Mouse (Mus musculus): ENCODE measurements around the gene Med21. TPM values are rescaled to one million over a fixed set of nuclear protein-coding genes. Genes with fewer than 3 reads are reported as not detected.

Gene Med21
- polyA plus RNA-seq, 1 experiment from 2014 or later = 99.0 TPM

- H3K27me3 ChIP-seq = no peaks in the 10 kb centered on the region
- ATAC-seq (no peak), DNase-seq (ENCODE audit: low read depth, low spot score) (no peak)
- CTCF ChIA-PET = interaction anchor here (1.4 to 4.9 kb wide), 2 partner anchors 67 to 99 kb away, joined by 3 to 46 read pairs; no protein-coding TSS in a partner anchor
- TF ChIP-seq CTCF (IDR thresholded peaks at IDR 0.05) = no peak
- POLR2A ChIA-PET = no interaction called here
- in situ Hi-C loops (cut with MboI; ENCODE audit: low pct_unique_long_range_greater_than_20kb) = no loop called here
Measured at GRCm38 (mm10) chr6:146664116-146664515, 21.8 kb downstream of the Med21 start.

- POLR2A ChIA-PET = no interaction called here
- no peak for TF ChIP-seq CTCF (IDR thresholded peaks at IDR 0.05)
- DNase-seq (ENCODE audit: low read depth, low spot score) (no peak), ATAC-seq (no peak)
- no peaks in the 10 kb centered on the region for H3K27me3 ChIP-seq
- in situ Hi-C loops (cut with MboI; ENCODE audit: low pct_unique_long_range_greater_than_20kb) = no loop called here
- CTCF ChIA-PET = interaction anchor here (1.3 kb wide), 1 partner anchor 97 kb away, joined by 3 read pairs; no protein-coding TSS in a partner anchor
Measured at GRCm38 (mm10) chr6:146664917-146665316, 22.6 kb downstream of the Med21 start.

- no peak for ATAC-seq
- no peak for DNase-seq (ENCODE audit: low read depth, low spot score)
- H3K27me3 ChIP-seq = no peaks in the 10 kb centered on the region
- no peak for TF ChIP-seq CTCF (IDR thresholded peaks at IDR 0.05)
- POLR2A ChIA-PET = no interaction called here
- CTCF ChIA-PET = interaction anchor here (1.3 kb wide), 1 partner anchor 96 kb away, joined by 3 read pairs; no protein-coding TSS in a partner anchor
- in situ Hi-C loops (cut with MboI; ENCODE audit: low pct_unique_long_range_greater_than_20kb) = no loop called here
Measured at GRCm38 (mm10) chr6:146665408-146665807, 23.1 kb downstream of the Med21 start.

GRCm38 (mm10) chr6:146666811-146667210 lies 24.5 kb downstream of the Med21 start:
- in situ Hi-C loops (cut with MboI; ENCODE audit: low pct_unique_long_range_greater_than_20kb) = no loop called here
- DNase-seq (ENCODE audit: low read depth, low spot score) = no peak
- no peak for TF ChIP-seq CTCF (IDR thresholded peaks at IDR 0.05)
- CTCF ChIA-PET = interaction anchor here (1.3 kb wide), 1 partner anchor 64 kb away, joined by 3 read pairs; no protein-coding TSS in a partner anchor
- POLR2A ChIA-PET = no interaction called here
- H3K27me3 ChIP-seq = no peaks in the 10 kb centered on the region
- ATAC-seq = no peak

GRCm38 (mm10) chr6:146668606-146669005 lies 26.3 kb downstream of the Med21 start:
- ChIA-PET CTCF (interaction anchor here (1.6 kb wide), 1 partner anchor 74 kb away, joined by 4 read pairs; no protein-coding TSS in a partner anchor), POLR2A (no interaction called here)
- in situ Hi-C loops (cut with MboI; ENCODE audit: low pct_unique_long_range_greater_than_20kb) = no loop called here
- no peak for DNase-seq (ENCODE audit: low read depth, low spot score)
- no peaks in the 10 kb centered on the region for H3K27me3 ChIP-seq
- TF ChIP-seq CTCF (IDR thresholded peaks at IDR 0.05) = no peak
- no peak for ATAC-seq

GRCm38 (mm10) chr6:146670956-146671855 lies 28.9 kb downstream of the Med21 start:
- ChIA-PET CTCF (no interaction called here), POLR2A (no interaction called here)
- TF ChIP-seq CTCF (IDR thresholded peaks at IDR 0.05) = no peak
- in situ Hi-C loops (cut with MboI; ENCODE audit: low pct_unique_long_range_greater_than_20kb) = no loop called here
- H3K27me3 ChIP-seq = no peaks in the 10 kb centered on the region
- ATAC-seq = no peak
- no peak for DNase-seq (ENCODE audit: low read depth, low spot score)

GRCm38 (mm10) chr6:146672106-146672505 lies 29.8 kb downstream of the Med21 start:
- POLR2A ChIA-PET = no interaction called here
- DNase-seq (ENCODE audit: low read depth, low spot score) (no peak), ATAC-seq (no peak)
- CTCF ChIA-PET = no interaction called here
- TF ChIP-seq CTCF (IDR thresholded peaks at IDR 0.05) = no peak
- H3K27me3 ChIP-seq = no peaks in the 10 kb centered on the region
- in situ Hi-C loops (cut with MboI; ENCODE audit: low pct_unique_long_range_greater_than_20kb) = no loop called here

- ChIA-PET POLR2A (no interaction called here), CTCF (interaction anchor here (1.2 kb wide), 1 partner anchor 47 kb away, joined by 3 read pairs; no protein-coding TSS in a partner anchor)
- no peak for TF ChIP-seq CTCF (IDR thresholded peaks at IDR 0.05)
- no peaks in the 10 kb centered on the region for H3K27me3 ChIP-seq
- ATAC-seq (no peak), DNase-seq (ENCODE audit: low read depth, low spot score) (no peak)
- in situ Hi-C loops (cut with MboI; ENCODE audit: low pct_unique_long_range_greater_than_20kb) = no loop called here
Measured at GRCm38 (mm10) chr6:146673696-146674095, 31.3 kb downstream of the Med21 start.

GRCm38 (mm10) chr6:146674420-146674819 lies 32.1 kb downstream of the Med21 start:
- in situ Hi-C loops (cut with MboI; ENCODE audit: low pct_unique_long_range_greater_than_20kb) = no loop called here
- POLR2A ChIA-PET = no interaction called here
- ATAC-seq = no peak
- no peak for DNase-seq (ENCODE audit: low read depth, low spot score)
- TF ChIP-seq CTCF (IDR thresholded peaks at IDR 0.05) = no peak
- no peaks in the 10 kb centered on the region for H3K27me3 ChIP-seq
- CTCF ChIA-PET = interaction anchor here (1.2 kb wide), 1 partner anchor 46 kb away, joined by 3 read pairs; no protein-coding TSS in a partner anchor

GRCm38 (mm10) chr6:146674881-146675536 lies 32.7 kb downstream of the Med21 start:
- CTCF ChIA-PET = interaction anchor here (1.2 kb wide), 1 partner anchor 46 kb away, joined by 3 read pairs; no protein-coding TSS in a partner anchor
- no peak for TF ChIP-seq CTCF (IDR thresholded peaks at IDR 0.05)
- ATAC-seq (peak; percentile 88), DNase-seq (ENCODE audit: low read depth, low spot score) (peak; percentile 46)
- in situ Hi-C loops (cut with MboI; ENCODE audit: low pct_unique_long_range_greater_than_20kb) = no loop called here
- POLR2A ChIA-PET = interaction anchor here (0.5 kb wide), 1 partner anchor 28 kb away, joined by 3 read pairs; no protein-coding TSS in a partner anchor
- no peaks in the 10 kb centered on the region for H3K27me3 ChIP-seq

- TF ChIP-seq CTCF (IDR thresholded peaks at IDR 0.05) = no peak
- ATAC-seq (no peak), DNase-seq (ENCODE audit: low read depth, low spot score) (no peak)
- H3K27me3 ChIP-seq = no peaks in the 10 kb centered on the region
- POLR2A ChIA-PET = no interaction called here
- in situ Hi-C loops (cut with MboI; ENCODE audit: low pct_unique_long_range_greater_than_20kb) = no loop called here
- CTCF ChIA-PET = no interaction called here
Measured at GRCm38 (mm10) chr6:146676904-146677303, 34.6 kb downstream of the Med21 start.

All from Patski (cell line).